Mouse (Mus musculus) lung, embryonic 15.5 days (tissue): ENCODE data around the gene Vegfc. TPM values are rescaled to one million over a fixed set of nuclear protein-coding genes. Genes with fewer than 3 reads are reported as not detected.

Source experiments
- ATAC-seq: fragments of 200-750 bp; cut with Nextera tagmentation; 2 replicates; pipeline ENCODE4 v1.8.0; 2017; ENCODE audit warnings: moderate number of reproducible peaks, borderline replicate concordance; ENCODE audit not compliant: low FRiP score, low TSS enrichment; ENCODE audit errors: extremely low read depth
- H3K27ac ChIP-seq: fragments of 300-500 bp; sonication (generic); 2 replicates; pipeline ENCODE4 v1.5.1; 2015; ENCODE audit warnings: moderate library complexity, mild to moderate bottlenecking, inconsistent platforms
- H3K27me3 ChIP-seq: fragments of 300-500 bp; sonication (generic); 2 replicates; pipeline ENCODE4 v1.6.1; 2015; ENCODE audit warnings: inconsistent platforms
- H3K36me3 ChIP-seq: fragments of 300-500 bp; sonication (generic); 2 replicates; pipeline ENCODE4 v1.6.1; 2015; ENCODE audit warnings: inconsistent platforms
- H3K4me1 ChIP-seq: fragments of 300-500 bp; sonication (generic); 2 replicates; pipeline ENCODE4 v1.6.1; 2015; ENCODE audit warnings: inconsistent platforms
- H3K4me2 ChIP-seq: fragments of 300-500 bp; sonication (generic); 2 replicates; pipeline ENCODE4 v1.6.1; 2015; ENCODE audit warnings: inconsistent platforms, mild to moderate bottlenecking, moderate library complexity
- H3K4me3 ChIP-seq: fragments of 300-500 bp; sonication (generic); 2 replicates; pipeline ENCODE4 v1.5.1; 2015; ENCODE audit warnings: mild to moderate bottlenecking, inconsistent platforms
- H3K9ac ChIP-seq: fragments of 300-500 bp; sonication (generic); 2 replicates; pipeline ENCODE4 v1.6.1; 2015; ENCODE audit warnings: inconsistent platforms
- H3K9me3 ChIP-seq: fragments of 300-500 bp; sonication (generic); 2 replicates; pipeline ENCODE4 v1.6.1; 2016; ENCODE audit warnings: inconsistent platforms
- WGBS: fragments of 180-500 bp; shearing (Covaris S2); methylation state at CpG from one replicate; pipeline ENCODE4 v1.1.7; 2015; 5-methylcytosine and 5-hydroxymethylcytosine counted together
- polyA plus RNA-seq: library from polyadenylated mRNA; unstranded; fragments of >200 nt; fragmentation: Nextera tagmentation; extraction: Ambion mirVana; gene quantifications from 2 replicates; pipeline ENCODE4 v1.2.1, GENCODE M21; 2015

Gene Vegfc
- polyA plus RNA-seq, 1 experiment from 2014 or later = 11.7 TPM

DNA sequence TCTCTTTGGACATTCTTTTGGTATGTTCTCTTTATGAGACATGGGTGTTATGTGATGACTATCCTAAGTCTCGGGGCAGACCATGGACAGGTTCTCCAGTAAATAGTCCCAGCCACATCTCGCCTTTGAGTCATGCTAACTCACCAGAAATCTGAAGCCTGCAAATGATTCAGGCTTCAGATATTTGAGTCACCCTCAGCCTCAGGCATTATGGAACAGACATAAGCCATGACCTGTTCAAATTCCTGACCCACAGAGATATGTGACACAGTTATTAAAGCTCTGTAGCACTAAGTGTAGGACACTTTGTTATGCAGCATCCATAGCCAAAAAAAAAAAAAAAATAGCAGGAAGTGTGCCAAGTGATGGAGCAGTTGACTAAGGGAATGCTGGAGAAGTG lies 138.8 kb downstream of the Vegfc start:
- 64% methylated on average over 2 of the region's 2 CpGs for WGBS
- no peaks in the 10 kb centered on the region for H3K27me3 ChIP-seq
- ATAC-seq = no peak

GRCm38 (mm10) chr8:54228801-54229204 lies 151.4 kb downstream of the Vegfc start:
- H3K27ac ChIP-seq = no peak overlapping the region
- no peaks in the 10 kb centered on the region for H3K36me3 ChIP-seq
- no peak overlapping the region for H3K4me2 ChIP-seq
- H3K4me3 ChIP-seq = no peak overlapping the region
- no peaks in the 10 kb centered on the region for H3K9me3 ChIP-seq
- ATAC-seq = no peak
- no peak overlapping the region for H3K9ac ChIP-seq
- WGBS = 57% methylated on average over 1 of the region's 1 CpGs
- H3K4me1 ChIP-seq = no peaks in the 10 kb centered on the region
- H3K27me3 ChIP-seq = no peaks in the 10 kb centered on the region

More for the DNA sequence above, 138.8 kb downstream of the Vegfc start:
- Histone ChIP-seq H3K36me3 (no peaks in the 10 kb centered on the region), H3K27ac (no peak overlapping the region), H3K9ac (no peak overlapping the region), H3K9me3 (no peaks in the 10 kb centered on the region), H3K4me1 (no peaks in the 10 kb centered on the region), H3K4me3 (no peak overlapping the region), H3K4me2 (no peak overlapping the region)

- no peak overlapping the region for H3K4me3 ChIP-seq
- 95% methylated on average over 1 of the region's 1 CpGs for WGBS
- H3K27ac ChIP-seq = no peak overlapping the region
- no peak for ATAC-seq
- H3K9me3 ChIP-seq = no peaks in the 10 kb centered on the region
- no peaks in the 10 kb centered on the region for H3K36me3 ChIP-seq
- no peaks in the 10 kb centered on the region for H3K4me1 ChIP-seq
- H3K9ac ChIP-seq = no peak overlapping the region
- H3K4me2 ChIP-seq = no peak overlapping the region
- H3K27me3 ChIP-seq = no peaks in the 10 kb centered on the region
These were observed 153.2 kb downstream of the Vegfc start for GRCm38 (mm10) chr8:54230638-54231037.

GRCm38 (mm10) chr8:54233316-54233715 lies 155.9 kb downstream of the Vegfc start:
- H3K9me3 ChIP-seq = no peaks in the 10 kb centered on the region
- no peak overlapping the region for H3K27ac ChIP-seq
- no peak overlapping the region for H3K4me3 ChIP-seq
- H3K4me2 ChIP-seq = no peak overlapping the region
- no peak for ATAC-seq
- no peak overlapping the region for H3K9ac ChIP-seq
- no peaks in the 10 kb centered on the region for H3K36me3 ChIP-seq
- 64% methylated on average over 6 of the region's 6 CpGs for WGBS
- no peaks in the 10 kb centered on the region for H3K4me1 ChIP-seq
- H3K27me3 ChIP-seq = no peaks in the 10 kb centered on the region
